Mouse (Mus musculus): ENCODE data around the gene Kng1.

DNA sequence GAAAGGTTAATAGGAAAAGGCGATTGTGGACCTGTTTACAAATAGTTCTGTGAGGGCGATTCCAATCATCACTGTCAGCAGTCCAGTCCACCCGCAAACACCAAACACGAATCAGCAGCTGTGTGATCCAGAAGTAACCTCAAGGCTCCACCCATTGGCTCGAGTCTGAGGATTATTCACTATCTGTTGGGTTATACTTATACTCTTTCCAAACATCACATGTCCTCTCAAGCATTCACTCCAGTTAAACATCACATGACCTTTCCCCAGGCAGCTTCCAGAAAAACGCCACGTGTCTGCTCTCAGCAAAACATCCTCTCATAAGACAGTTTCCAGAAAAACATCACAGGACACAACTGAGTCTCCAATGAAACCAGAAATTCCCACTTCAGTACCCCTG is 19.9 kb upstream of the Kng1 start:
- TF ChIP-seq MAX (IDR thresholded peaks at IDR 0.05; ENCODE audit: low read depth) (no peak), POLR2A (IDR thresholded peaks at IDR 0.05; ENCODE audit: insufficient read length, low read depth) (no peak), MYOG (IDR thresholded peaks at IDR 0.05; ENCODE audit: control insufficient read depth in 1 of 3, insufficient read depth in 1 of 3, insufficient read length in 2 of 3, low read depth in 2 of 3) (no peak)
